Mouse (Mus musculus): ENCODE measurements around the gene 1700021F05Rik. TPM values are rescaled to one million over a fixed set of nuclear protein-coding genes. Genes with fewer than 3 reads are reported as not detected.
"Not testable (repeated sequence)": the region's sequence is repeated elsewhere in the genome, so short reads cannot be mapped to it uniquely, and the experiment has no call there.

Gene 1700021F05Rik
- polyA plus RNA-seq, 1 experiment: 10.1 TPM

DNA sequence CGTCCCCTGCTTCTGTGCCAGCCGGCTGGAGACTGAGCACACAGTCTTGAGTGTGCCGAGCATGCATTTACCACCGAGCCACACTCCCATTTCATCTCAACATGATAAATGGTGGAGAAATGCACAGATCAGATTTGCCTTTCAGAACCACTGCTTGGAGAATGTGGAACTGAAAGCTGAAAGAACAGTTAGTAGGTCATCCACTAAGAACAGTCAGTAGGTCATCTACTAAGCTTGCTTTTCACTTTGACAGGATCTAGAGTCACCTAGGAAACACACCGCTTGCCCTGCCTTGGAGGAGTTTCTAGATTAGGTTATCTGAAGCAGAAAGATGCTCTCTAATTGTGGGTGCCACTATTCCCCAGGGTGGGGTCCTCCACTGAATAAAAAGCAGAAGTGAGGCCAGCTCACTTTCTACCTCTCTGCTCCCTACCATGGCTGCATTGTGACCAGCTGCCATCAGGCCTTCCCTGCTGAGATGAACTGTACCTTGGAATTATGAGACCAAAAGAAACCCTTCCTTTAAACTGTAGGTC lies 16.9 kb upstream of the 1700021F05Rik start:
- no peak for TF ChIP-seq GATA1 (IDR thresholded peaks at IDR 0.05; ENCODE audit: low read length)

DNA sequence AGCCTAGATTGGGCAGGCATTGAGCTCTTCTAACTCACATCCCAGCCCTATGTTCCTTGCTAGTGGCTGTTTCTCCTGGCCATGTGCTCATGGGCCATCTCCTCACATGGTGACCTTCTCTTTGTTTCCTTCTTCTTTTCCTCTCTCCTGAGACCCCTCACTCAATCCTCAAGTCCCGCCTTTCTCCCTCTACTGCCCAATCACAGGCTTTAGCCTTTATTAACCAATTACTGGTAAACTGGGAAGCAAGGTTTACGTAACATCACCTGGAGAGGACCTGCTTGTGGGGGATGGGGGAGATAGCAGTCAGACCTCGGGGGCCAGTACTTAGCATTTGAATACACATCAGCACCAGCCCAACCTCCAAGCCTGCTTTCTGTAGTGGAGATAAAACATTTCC lies 10.6 kb upstream of the 1700021F05Rik start:
- no peak for TF ChIP-seq GATA1 (IDR thresholded peaks at IDR 0.05; ENCODE audit: low read length)

DNA sequence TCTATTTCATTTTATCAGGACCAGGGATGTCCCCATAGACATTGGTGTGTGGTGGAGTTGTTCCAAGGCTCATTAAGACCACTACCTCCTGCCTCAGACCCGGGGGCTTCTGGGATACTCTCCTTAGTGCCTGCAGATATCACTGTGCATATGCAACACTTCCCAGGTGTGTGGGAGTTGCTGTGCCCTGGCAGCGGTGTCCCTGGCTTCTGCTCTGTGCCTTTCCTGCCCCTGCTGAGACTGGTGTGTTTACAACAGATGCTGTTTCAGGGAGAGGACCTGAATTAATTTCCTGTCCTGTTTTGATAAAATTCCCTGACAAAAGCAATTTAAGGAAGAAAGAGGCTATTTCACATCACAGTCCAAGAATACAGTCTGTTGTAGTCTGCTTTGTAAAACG lies 10.1 kb upstream of the 1700021F05Rik start:
- TF ChIP-seq GATA1 (IDR thresholded peaks at IDR 0.05; ENCODE audit: low read length): no peak

DNA sequence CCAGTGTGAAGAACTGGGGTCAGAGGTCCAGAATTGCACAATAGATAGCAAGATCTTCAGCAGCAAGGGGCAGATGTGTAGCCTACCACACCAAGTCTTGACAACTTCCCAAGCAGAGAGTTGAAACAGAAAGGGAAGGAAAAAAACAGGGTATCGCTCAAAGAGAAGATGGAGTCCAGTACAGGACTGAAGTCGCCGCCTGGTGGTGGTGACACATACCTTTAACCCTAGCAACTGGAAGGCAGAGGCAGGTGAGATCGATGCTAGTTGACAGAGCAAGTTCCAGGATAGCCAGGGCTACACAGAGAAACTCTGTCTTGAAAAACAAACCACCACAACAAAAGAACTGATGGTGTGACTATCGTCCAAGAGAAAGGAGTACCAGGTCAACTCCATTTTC lies 8.6 kb upstream of the 1700021F05Rik start:
- no peak for TF ChIP-seq GATA1 (IDR thresholded peaks at IDR 0.05; ENCODE audit: low read length)

DNA sequence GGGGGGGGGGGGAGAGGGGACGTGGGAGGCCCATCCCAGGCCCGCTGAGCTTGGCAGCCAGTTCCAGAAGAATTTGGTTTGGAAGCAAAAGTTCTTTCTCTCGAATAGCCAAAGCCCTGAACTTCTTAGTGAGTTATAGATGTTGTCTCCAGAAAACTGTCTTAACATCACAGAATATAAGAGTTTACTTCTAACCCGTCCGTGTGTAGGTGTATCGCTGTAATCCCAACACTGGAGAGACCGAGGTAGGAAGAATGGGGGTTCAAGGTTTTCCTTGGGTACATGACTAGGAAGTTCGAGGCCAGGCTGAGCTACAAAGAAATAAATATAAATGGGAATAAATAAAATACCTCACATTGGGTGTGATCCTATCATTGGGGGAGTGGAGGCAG lies 355 bp upstream of the 1700021F05Rik start:
- no peak for TF ChIP-seq GATA1 (IDR thresholded peaks at IDR 0.05; ENCODE audit: low read length)

DNA sequence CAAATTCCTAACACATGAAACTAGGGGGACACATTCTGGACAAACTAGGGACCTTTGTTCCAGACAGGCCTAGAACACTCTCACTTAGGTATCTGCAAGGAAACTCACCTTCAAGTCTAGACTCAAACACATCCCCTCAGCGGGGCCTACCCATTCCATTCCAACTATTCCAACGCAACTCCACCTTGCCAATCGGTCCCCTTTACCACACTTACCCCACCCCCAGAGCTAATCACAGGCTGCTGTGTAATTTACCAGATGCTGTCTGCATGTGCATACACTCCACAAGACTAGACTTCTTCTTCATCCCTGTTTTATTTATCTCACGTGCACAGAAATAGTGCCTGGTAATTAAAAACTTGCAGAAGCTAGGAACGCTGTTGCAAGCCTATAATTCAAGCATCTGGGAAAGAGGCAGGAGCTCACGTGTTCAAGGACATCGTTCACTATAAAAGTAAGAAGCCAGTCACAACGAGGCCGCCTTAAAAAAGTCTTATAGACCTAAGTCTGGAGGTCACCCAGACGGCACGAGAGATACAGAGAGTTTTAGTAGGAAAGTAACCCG lies 966 bp downstream of the 1700021F05Rik start:
- no peak for TF ChIP-seq GATA1 (IDR thresholded peaks at IDR 0.05; ENCODE audit: low read length)

DNA sequence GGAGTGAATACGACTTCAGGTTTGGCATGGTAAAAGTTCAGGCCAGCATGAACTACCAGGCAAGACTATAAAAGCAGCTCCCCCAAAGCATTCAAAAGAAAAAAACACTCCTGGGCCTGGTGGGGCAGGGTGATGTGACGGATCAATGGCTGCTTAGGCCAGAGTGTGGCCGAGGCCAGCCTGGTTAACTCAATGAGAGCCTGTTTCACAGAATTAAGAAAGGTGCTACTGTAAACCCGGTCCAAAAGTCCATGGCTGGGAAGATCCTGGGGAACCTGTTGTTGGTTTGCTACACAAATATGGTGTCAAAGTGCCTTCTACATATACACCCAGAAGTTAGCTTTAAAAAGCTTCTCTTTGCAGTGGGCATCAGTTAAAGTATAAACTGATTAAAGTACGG lies 2.0 kb downstream of the 1700021F05Rik start:
- no peak for TF ChIP-seq GATA1 (IDR thresholded peaks at IDR 0.05; ENCODE audit: low read length)

DNA sequence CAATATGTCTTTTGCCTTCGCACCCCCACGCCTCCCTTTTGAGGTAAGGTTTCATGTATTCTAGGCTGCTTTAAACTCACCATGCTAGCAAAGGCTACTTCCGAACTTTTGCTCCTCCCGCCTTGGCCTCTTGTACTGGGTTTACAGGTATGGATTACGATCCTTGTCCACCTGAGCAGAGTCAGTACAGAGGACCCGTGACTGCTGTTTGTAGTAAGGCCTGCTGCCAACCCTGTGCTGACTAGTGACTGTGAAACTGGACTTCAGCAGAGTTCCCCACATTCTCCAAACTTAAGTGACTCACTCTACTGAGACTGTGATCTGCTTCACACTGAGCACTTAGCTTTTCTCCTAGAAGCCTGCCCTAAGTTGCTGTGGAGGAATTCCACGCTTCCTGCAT lies 3.1 kb downstream of the 1700021F05Rik start:
- no peak for TF ChIP-seq GATA1 (IDR thresholded peaks at IDR 0.05; ENCODE audit: low read length)

DNA sequence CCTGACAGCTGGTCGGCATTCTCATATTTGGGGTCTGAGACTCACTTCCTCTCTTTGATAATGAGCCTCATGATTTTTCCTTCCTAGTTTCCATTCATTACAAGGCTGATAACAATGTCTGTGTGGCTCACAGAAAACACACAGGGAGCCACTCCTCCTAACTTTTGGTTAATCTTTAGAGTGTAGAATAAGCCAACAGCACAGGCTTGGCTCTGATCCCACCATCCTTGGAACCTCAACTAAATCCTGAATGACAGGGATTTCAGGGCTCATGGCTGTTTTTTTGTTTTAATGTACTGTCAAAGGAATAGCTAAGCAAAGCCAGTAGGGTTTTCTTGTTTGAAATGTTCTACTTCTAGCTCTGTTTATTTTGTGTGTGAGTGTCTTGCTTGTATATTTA lies 6.4 kb downstream of the 1700021F05Rik start:
- no peak for TF ChIP-seq GATA1 (IDR thresholded peaks at IDR 0.05; ENCODE audit: low read length)

DNA sequence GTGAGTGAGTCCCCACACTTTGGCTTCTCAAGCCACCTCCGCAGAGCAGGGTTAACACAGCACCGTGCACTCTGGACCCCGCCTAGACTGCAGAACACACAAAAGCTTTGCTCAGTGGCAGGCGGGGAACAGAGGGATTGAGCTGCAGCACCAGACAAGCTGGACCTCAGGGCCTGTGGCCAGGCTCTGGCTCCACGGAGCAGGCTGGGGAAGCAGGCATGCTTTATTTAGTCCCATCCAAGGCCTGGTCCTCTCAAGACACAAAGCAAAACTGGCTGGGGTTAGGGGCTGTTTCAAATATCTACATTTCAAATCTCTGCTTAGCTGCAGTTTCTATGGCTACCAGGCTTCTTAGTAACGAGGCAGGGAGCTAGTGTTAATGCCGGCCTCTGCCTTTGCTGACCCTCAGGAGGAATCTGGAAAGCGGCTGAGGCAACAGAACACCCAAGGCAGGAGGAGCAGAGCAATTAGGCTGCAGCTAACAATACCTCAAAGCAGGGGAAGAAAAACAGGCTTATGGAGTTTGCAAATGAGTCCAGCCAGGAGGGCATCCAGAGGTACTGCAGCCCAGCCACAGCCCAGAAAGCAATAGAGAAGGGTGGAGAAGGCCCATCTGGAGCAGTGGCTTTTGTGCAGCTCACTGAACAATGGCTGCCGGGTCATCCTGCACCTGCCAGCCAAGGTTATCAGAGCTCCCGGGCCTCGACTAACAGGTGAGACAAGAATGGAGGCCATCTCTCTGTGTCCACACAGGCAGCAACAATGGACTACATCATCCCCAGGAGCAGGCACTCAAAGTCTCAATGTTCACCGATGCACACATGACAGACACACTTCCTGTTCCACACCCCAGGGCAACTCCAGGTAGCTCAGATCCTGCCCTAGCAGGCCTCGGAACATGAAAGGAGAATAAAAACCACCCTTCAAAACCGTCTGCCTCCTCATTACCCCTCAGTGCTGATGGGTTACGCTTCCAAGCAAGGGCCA lies 13.2 kb downstream of the 1700021F05Rik start:
- TF ChIP-seq GATA1 (IDR thresholded peaks at IDR 0.05; ENCODE audit: low read length): no peak

DNA sequence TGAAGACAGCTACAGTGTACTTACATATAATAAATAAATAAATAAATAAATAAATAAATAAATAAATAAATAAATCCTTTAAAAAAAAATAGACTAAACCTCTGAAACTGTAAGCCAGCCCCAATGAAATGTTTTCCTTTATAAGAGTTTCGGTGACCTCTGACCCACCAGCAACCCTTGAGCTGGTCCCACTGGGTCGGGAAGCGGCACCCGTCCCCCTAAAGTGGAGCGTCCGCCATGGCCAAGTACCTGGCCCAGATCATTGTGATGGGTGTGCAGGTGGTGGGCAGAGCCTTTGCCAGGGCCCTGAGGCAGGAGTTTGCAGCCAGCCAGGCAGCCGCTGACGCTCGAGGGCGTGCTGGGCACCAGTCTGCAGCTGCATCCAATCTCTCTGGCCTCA lies 16.9 kb downstream of the 1700021F05Rik start, which contains the start of gene Gm9803:
Gene Gm9803 (plus strand): TSS at position 154 of the 400 bp plus-strand sequence.
- not testable (repeated sequence) for TF ChIP-seq GATA1 (IDR thresholded peaks at IDR 0.05; ENCODE audit: low read length)

DNA sequence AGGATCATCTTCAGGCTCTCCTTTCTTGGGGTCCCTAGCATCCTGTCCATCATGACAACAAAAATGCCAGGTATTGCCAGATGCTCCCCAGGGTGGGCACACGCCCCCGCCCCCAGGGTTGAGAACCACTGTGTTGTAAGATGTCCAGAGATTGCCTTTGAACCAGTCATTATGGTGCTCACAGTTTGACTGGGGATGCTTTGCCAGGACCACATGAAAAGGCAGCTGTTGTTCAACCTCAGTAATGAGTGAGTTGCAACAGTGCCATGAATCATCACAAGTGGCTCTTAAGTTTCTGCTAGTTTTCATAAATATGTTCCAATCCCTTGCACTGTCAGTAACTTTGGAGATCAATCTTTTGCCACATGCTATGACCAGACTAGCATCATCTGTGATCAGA lies 20.8 kb downstream of the 1700021F05Rik start:
- no peak for TF ChIP-seq GATA1 (IDR thresholded peaks at IDR 0.05; ENCODE audit: low read length)

DNA sequence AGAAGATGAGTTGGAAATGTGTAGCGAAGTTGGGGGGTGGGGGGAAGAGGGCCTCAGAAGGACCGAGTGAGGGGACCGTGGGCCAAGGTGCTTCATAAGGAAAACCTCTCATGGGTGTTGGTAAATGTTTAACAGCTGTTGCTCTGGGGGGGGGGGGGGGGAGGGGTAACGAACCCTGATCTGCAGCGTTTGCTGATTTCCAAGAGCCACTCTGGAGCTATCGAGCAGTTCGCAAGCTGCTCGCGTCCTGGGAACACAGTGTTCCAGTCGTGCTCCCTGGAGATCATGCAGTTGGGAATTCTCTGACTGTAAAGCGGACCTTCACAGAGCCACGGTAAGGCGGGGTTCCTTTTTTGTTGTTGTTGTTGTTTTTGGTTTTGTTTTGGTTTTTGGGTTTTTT lies 22.4 kb downstream of the 1700021F05Rik start:
- no peak for TF ChIP-seq GATA1 (IDR thresholded peaks at IDR 0.05; ENCODE audit: low read length)

DNA sequence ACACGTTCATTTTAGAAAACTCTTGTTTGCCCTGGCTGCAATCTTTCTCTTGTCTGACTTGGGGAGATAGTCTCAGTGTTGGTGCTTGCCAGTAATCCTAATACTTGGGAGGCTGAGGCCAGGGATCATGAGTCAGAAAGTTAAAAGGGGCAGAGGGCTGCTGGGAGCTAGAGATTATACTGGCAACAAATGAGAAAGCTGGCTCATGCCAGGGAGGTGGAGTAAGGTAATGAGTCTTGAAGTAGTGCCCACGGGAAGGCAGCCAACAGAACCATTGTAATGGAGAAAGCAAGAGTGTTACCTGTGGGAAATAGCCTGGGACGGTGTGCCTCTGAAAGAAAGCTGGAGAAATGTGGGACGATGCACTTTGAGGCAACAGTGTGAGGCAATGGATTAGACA lies 23.0 kb downstream of the 1700021F05Rik start:
- TF ChIP-seq GATA1 (IDR thresholded peaks at IDR 0.05; ENCODE audit: low read length): no peak

DNA sequence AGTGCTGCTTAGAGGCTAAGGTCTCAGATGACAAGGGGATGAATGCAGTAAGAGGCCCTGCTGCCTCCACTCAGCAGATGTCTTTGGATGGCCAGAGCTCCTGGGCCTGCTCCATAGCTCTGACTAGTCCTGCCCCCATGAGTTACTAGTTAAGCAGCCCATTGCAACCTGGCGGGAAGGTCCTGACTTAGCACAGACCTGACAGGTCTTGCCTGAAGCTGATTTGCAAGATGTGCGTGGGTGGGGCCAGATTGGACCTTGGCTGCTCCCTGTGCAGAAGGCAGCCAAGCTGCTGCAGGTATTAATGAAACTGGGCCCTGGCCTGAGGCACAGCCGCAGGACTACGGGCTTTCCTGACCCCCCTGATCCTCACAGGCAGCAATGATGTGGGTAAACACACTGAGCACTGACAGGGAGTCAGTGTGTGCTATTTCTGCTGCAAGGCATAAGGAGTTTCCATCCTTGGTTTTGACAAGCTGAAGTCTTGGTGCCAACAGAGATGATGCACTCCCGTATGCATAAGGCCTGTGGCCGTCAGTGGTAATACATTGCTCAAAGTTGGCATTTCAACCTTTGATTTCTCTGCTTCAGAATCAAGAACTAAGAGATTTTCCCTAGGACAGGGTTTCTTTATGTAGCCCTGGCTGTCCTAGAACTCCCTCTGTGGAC lies 23.7 kb downstream of the 1700021F05Rik start:
- no peak for TF ChIP-seq GATA1 (IDR thresholded peaks at IDR 0.05; ENCODE audit: low read length)

DNA sequence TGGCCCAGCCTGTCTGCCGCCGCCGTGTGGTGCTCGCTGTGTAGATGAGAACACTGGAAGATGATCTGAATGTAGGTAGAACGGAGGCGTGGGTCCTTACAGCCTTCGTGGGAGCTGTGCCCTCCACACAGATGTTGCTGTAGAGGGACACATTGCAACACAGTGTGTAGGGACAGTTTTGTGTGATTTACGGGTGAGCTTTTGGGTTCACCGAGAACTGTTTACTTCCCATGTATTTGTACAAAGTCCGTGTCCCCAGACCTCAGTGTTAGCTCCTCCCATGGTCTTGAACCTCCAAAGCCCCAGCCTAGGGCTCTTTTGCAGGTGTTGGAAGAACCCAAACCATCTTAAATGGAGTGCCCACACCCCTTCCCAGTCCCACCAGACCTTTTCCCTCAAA lies 27.8 kb downstream of the 1700021F05Rik start:
- no peak for TF ChIP-seq GATA1 (IDR thresholded peaks at IDR 0.05; ENCODE audit: low read length)

Data from G1E-ER4 (cell line).